Mouse (Mus musculus) kidney, embryonic 15.5 days (tissue): ENCODE data around the gene Gm49391. TPM values are rescaled to one million over a fixed set of nuclear protein-coding genes. Genes with fewer than 3 reads are reported as not detected.

Source experiments
- ATAC-seq: fragments of 200-750 bp; cut with Nextera tagmentation; replicated peaks from 2 replicates; pipeline ENCODE4 v1.8.0; 2017; ENCODE audit warnings: moderate TSS enrichment; ENCODE audit not compliant: low FRiP score
- H3K27ac ChIP-seq: fragments of 300-500 bp; sonication (generic); 2 replicates; pipeline ENCODE4 v1.5.1; 2015; ENCODE audit warnings: mild to moderate bottlenecking, inconsistent platforms
- H3K27me3 ChIP-seq: fragments of 300-500 bp; sonication (generic); 2 replicates; pipeline ENCODE4 v1.6.1; 2015; ENCODE audit warnings: inconsistent platforms
- H3K36me3 ChIP-seq: fragments of 300-500 bp; sonication (generic); 2 replicates; pipeline ENCODE4 v1.6.1; 2015; ENCODE audit warnings: inconsistent platforms
- H3K4me1 ChIP-seq: fragments of 300-500 bp; sonication (generic); 2 replicates; pipeline ENCODE4 v1.6.1; 2015; ENCODE audit warnings: inconsistent platforms
- H3K4me2 ChIP-seq: fragments of 300-500 bp; sonication (generic); 2 replicates; pipeline ENCODE4 v1.6.1; 2015; ENCODE audit warnings: moderate library complexity, mild to moderate bottlenecking, inconsistent platforms
- H3K4me3 ChIP-seq: fragments of 300-500 bp; sonication (generic); replicated peaks from 2 replicates; pipeline ENCODE4 v1.5.1; 2015; ENCODE audit warnings: mild to moderate bottlenecking, inconsistent platforms
- H3K9ac ChIP-seq: fragments of 300-500 bp; sonication (generic); 2 replicates; pipeline ENCODE4 v1.6.1; 2015; ENCODE audit warnings: mild to moderate bottlenecking, inconsistent platforms
- H3K9me3 ChIP-seq: fragments of 300-500 bp; sonication (generic); replicated peaks from 2 replicates; pipeline ENCODE4 v1.6.1; 2016; ENCODE audit warnings: inconsistent platforms
- WGBS: fragments of 180-500 bp; shearing (Covaris S2); methylation state at CpG from one replicate; pipeline ENCODE4 v1.1.7; 2015; ENCODE audit warnings: mixed read lengths; 5-methylcytosine and 5-hydroxymethylcytosine counted together
- polyA plus RNA-seq: library from polyadenylated mRNA; unstranded; fragments of >200 nt; fragmentation: Nextera tagmentation; extraction: Ambion mirVana; gene quantifications from 2 replicates; pipeline ENCODE4 v1.2.1, GENCODE M21; 2015

The Gm49391 gene
- polyA plus RNA-seq, 1 experiment from 2014 or later, result 1.5 TPM

- no peak overlapping the region for H3K9ac ChIP-seq
- no peak overlapping the region for H3K4me2 ChIP-seq
- WGBS, result 76% methylated on average over 4 of the region's 4 CpGs
- H3K36me3 ChIP-seq, result no peaks in the 10 kb centered on the region
- no peaks in the 10 kb centered on the region for H3K27me3 ChIP-seq
- H3K4me1 ChIP-seq, result no peaks in the 10 kb centered on the region
- ATAC-seq, result no peak
- H3K9me3 ChIP-seq, result no peaks in the 10 kb centered on the region
- H3K27ac ChIP-seq, result no peak overlapping the region
- H3K4me3 ChIP-seq, result no peak overlapping the region
Observed at GRCm38 (mm10) chr13:60848241-60849120, 87.9 kb downstream of the Gm49391 start.

Other genes starting within 250 kb of the Gm49391 start
- gene BC051665, start 150.2 kb downstream of the Gm49391 start, polyA plus RNA-seq, result not detected in 2 replicates
- not detected in 2 replicates for gene Ctsll3, start 133.7 kb downstream of the Gm49391 start, polyA plus RNA-seq
- gene 4930486L24Rik, start 72.1 kb downstream of the Gm49391 start, polyA plus RNA-seq, result 0.17 TPM in 1 of 2 replicates, not detected in the other
- gene Gm49392, start 39.7 kb downstream of the Gm49391 start, polyA plus RNA-seq, result 0.35 and 0.50 TPM in 2 replicates
- gene Ctla2b, start 39.1 kb downstream of the Gm49391 start, polyA plus RNA-seq, result 3.9 and 4.1 TPM in 2 replicates
- not detected in 2 replicates for gene Tpbpb, start 31.7 kb downstream of the Gm49391 start, polyA plus RNA-seq
- 0.87 TPM in 1 of 2 replicates, not detected in the other for gene Gm49393, start 981 bp downstream of the Gm49391 start, polyA plus RNA-seq
- gene Ctla2a, start 54 bp upstream of the Gm49391 start, polyA plus RNA-seq, result 30.6 and 33.5 TPM in 2 replicates
- not detected in 2 replicates for gene Tpbpa, start 5.4 kb upstream of the Gm49391 start, polyA plus RNA-seq
- not detected in 2 replicates for gene Ctsj, start 69.4 kb upstream of the Gm49391 start, polyA plus RNA-seq
- gene Ctsq, start 104.1 kb upstream of the Gm49391 start, polyA plus RNA-seq, result not detected in 2 replicates
- gene Ctsr, start 227.7 kb upstream of the Gm49391 start, polyA plus RNA-seq, result not detected in 2 replicates